Mouse (Mus musculus) B cell, adult (primary cell): ENCODE measurements around the gene Mag. TPM values are rescaled to one million over a fixed set of nuclear protein-coding genes. Genes with fewer than 3 reads are reported as not detected.

Experiments used
- total RNA-seq: library from RNA; stranded (reverse); gene quantifications from 4 replicates; pipeline ENCODE4 v1.2.4, GENCODE M21; 2023; ENCODE audit not compliant: inconsistent age

The Mag gene
- 0.21 to 0.26 TPM in 2 of 4 replicates, not detected in the others for total RNA-seq

DNA sequence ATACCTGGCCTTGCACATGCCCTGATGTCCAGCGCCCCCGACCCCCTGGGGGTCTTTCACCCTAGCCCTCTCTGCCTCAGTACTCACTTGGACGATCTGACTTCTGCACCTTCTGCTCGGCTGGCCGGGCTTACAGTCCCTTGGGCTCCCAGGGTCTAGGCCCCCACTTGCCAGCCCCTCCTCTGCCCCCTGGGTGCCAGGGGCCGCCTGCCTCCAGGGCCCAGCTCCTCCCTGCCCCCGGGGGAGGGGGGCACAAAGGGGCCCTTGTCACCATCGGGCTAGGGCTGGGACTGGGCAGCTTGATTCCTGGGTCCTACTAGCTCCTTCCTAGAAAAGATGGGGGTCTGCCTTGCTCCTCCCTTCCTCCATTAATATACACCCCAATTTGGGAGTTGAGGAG, at the start of gene Mag:
Gene Mag (minus strand): TSS at position 142 of the 400 bp plus-strand sequence.

DNA sequence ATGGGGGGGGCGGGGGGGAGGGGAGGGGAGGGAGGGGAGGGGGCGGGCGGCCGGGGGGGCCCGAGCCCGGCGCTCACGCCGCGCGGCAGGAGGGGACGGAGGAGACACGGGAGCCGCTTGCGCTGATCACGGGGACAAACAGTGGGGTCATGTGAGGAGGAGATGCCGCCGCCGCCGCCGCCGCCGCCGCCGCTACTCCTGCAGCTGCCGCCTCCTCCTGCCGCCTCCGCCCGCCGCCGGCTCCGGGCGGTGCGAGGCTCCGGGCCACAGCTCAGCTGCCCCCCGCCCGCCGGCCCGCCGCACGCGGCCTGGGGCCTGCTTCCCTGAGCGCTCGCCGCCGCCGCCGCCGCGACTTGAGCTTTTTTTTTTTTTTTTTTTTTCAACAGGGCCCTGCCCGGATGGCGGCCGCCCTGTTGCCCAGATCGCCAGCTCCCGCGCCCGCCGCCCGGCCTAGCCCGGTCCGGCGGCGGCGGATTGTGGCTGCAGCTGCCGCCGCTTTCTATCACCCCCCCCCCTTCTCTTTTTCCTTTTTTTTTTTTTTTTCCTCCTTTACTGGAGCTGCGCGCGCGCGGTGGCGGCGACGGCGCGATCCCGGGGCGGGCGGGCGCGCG, 42.2 kb upstream of the Mag start, which contains the start of gene Usf2:
Gene Usf2 (minus strand): TSS at position 48 of the 611 bp plus-strand sequence.

DNA sequence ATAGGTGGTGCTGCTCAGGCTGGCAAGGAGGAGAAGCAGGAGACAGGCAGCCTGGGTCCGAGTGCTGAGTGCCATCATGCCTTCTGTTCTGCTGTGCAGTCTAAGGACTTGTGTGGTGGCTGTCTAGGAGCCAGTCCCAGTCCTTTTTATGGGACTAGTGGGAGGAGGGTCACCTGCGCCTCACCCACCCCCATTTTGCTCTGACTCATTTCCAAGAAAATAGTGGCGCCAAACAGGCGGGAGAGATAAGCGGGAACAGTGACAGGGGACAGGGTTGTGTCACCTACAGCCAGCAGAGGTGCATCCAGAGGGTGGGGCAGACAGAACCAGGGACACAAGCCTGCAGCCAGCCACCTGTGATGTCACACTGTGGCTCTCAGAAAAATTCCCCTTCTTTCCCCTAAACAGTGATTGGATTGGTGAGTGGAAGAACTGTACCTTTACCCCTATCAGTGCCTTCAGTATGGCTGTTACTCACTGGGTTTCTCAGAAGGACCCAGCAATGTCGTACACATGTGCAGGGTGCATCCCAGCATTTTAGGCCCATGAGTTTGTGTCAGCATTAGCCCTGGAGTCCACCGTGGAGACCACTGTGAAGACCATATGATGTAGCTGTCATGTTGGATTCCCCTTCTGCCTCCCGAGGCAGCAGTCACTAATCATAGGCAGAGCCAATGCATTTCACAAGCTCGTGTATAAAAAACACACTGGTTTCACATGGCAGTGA, 29.4 kb upstream of the Mag start, which contains the start of gene Hamp:
Gene Hamp (minus strand): TSS at position 124 of the 727 bp plus-strand sequence.

DNA sequence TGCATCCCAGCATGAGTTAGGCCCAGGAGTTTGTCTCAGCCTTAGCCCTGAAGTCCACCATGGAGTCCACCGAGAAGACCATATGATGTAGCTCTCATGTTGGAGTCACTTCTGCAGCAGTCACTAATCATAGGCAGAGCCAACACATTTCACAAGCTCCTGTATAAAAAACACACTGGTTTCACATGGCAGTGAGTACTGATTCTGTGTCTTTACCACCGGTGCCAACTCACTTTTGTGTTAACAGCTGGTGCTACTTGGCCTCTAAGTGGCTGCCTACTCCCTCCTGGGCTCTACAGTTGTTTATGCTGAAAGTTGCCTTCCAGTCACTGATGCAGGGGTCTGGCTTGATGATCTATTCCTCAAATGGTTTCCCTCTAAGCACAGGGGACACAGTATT, 9.9 kb upstream of the Mag start, which contains the start of gene Hamp2:
Gene Hamp2 (minus strand): TSS at position 101 of the 400 bp plus-strand sequence.

DNA sequence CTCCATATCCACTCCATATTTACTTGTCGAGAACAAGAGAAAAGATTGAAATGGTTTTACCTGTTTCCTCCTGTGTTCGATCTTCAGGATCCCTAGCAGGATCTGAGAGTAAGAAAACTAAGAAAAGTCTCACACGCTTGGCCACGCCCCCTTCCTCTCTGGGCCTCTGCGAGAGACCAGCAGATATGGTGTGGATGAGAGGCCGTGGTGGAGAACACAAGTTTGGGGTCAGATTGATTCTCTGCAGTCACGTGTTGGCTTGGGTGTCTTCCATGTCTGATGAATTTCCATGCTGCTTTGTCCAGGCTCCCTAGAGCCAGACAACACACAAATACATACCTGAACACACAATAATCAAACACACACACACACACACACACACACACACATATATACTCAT, 34.5 kb downstream of the Mag start, which contains the start of gene Cd22:
Gene Cd22 (minus strand): TSS at position 167 of the 400 bp plus-strand sequence.

GRCm38 (mm10) chr7:30861464-30861863, 53.2 kb downstream of the Mag start, which contains the start of gene Ffar1:
Gene Ffar1 (minus strand): TSS chr7:30861564.

GRCm38 (mm10) chr7:30856078-30856477, 58.6 kb downstream of the Mag start, which contains the start of gene Ffar3:
Gene Ffar3 (minus strand): TSS chr7:30856178.

Other genes starting within 250 kb of the Mag start
- 54.9 to 62.9 TPM (median 59.7 TPM) in 4 replicates for gene Haus5, start 249.9 kb downstream of the Mag start, total RNA-seq
- gene Pmis2, start 243.3 kb downstream of the Mag start, total RNA-seq, result not detected in 4 replicates
- gene 2200002J24Rik, start 215.9 kb downstream of the Mag start, total RNA-seq, result not detected in 4 replicates
- gene Atp4a, start 202.7 kb downstream of the Mag start, total RNA-seq, result 0.30 to 1.6 TPM (median 0.54 TPM) in 4 replicates
- 43.1 to 54.2 TPM (median 51.1 TPM) in 4 replicates for gene Tmem147, start 185.3 kb downstream of the Mag start, total RNA-seq
- not detected in 4 replicates for gene Gapdhs, start 171.2 kb downstream of the Mag start, total RNA-seq
- gene Sbsn, start 163.4 kb downstream of the Mag start, total RNA-seq, result 2.7 to 5.7 TPM (median 2.9 TPM) in 4 replicates
- not detected in 4 replicates for gene Dmkn, start 151.1 kb downstream of the Mag start, total RNA-seq
- gene Krtdap, start 127.0 kb downstream of the Mag start, total RNA-seq, result not detected in 4 replicates
- 11.4 to 15.1 TPM (median 13.7 TPM) in 4 replicates for gene Ffar2, start 91.1 kb downstream of the Mag start, total RNA-seq
- 0.84 to 1.7 TPM (median 1.0 TPM) in 4 replicates for gene Ffar3, start 58.7 kb downstream of the Mag start, total RNA-seq
- gene Ffar1, start 53.3 kb downstream of the Mag start, total RNA-seq, result 21.3 to 27.3 TPM (median 25.8 TPM) in 4 replicates
- 1,045 to 1,202 TPM (median 1,120 TPM) in 4 replicates for gene Cd22, start 34.5 kb downstream of the Mag start, total RNA-seq
- gene Hamp2, start 9.8 kb upstream of the Mag start, total RNA-seq, result not detected in 4 replicates
- not detected in 4 replicates for gene Hamp, start 29.2 kb upstream of the Mag start, total RNA-seq
- gene Usf2, start 41.9 kb upstream of the Mag start, total RNA-seq, result 124 to 171 TPM (median 156 TPM) in 4 replicates
- 1.6 to 2.2 TPM (median 1.9 TPM) in 4 replicates for gene Lsr, start 58.6 kb upstream of the Mag start, total RNA-seq
- 0.35 TPM in 1 of 4 replicates, not detected in the others for gene Fam187b, start 58.9 kb upstream of the Mag start, total RNA-seq
- gene Fxyd5, start 127.6 kb upstream of the Mag start, total RNA-seq, result 102 to 124 TPM (median 116 TPM) in 4 replicates
- not detected in 4 replicates for gene Fxyd7, start 136.6 kb upstream of the Mag start, total RNA-seq
- gene Fxyd1, start 142.3 kb upstream of the Mag start, total RNA-seq, result not detected in 4 replicates
- gene Lgi4, start 144.5 kb upstream of the Mag start, total RNA-seq, result not detected in 4 replicates
- gene Fxyd3, start 161.8 kb upstream of the Mag start, total RNA-seq, result not detected in 4 replicates
- gene Hpn, start 200.4 kb upstream of the Mag start, total RNA-seq, result 0.51 to 2.1 TPM in 2 of 4 replicates, not detected in the others
- 0.58 to 1.4 TPM (median 0.89 TPM) in 4 replicates for gene Scn1b, start 212.1 kb upstream of the Mag start, total RNA-seq
- 241 to 263 TPM (median 254 TPM) in 4 replicates for gene Gramd1a, start 241.0 kb upstream of the Mag start, total RNA-seq